Mouse (Mus musculus): ENCODE measurements around the gene Nabp2. TPM values are rescaled to one million over a fixed set of nuclear protein-coding genes. Genes with fewer than 3 reads are reported as not detected.
A peak's percentile ranks its signal among the peaks of the same experiment; 100 is the strongest.

Nabp2 gene
- total RNA-seq (2021) = 10 to 100 TPM; 56.7 to 59.0 TPM
- long read RNA-seq, experiment 1, transcript Nabp2-201 (7 exons, 1,130 nt) = major isoform, 35 of 41 reads
- long read RNA-seq, experiment 1, partial matches to known transcripts = 3 of 41 reads
- long read RNA-seq, experiment 1, other reads (novel, unspliced or antisense) = 2 of 41 reads
- long read RNA-seq, experiment 2, transcript Nabp2-201 (7 exons, 1,130 nt) = major isoform, 57 of 68 reads
- long read RNA-seq, experiment 2, partial matches to known transcripts = 1 of 68 reads
- long read RNA-seq, experiment 2, other reads (novel, unspliced or antisense) = 5 of 68 reads

DNA sequence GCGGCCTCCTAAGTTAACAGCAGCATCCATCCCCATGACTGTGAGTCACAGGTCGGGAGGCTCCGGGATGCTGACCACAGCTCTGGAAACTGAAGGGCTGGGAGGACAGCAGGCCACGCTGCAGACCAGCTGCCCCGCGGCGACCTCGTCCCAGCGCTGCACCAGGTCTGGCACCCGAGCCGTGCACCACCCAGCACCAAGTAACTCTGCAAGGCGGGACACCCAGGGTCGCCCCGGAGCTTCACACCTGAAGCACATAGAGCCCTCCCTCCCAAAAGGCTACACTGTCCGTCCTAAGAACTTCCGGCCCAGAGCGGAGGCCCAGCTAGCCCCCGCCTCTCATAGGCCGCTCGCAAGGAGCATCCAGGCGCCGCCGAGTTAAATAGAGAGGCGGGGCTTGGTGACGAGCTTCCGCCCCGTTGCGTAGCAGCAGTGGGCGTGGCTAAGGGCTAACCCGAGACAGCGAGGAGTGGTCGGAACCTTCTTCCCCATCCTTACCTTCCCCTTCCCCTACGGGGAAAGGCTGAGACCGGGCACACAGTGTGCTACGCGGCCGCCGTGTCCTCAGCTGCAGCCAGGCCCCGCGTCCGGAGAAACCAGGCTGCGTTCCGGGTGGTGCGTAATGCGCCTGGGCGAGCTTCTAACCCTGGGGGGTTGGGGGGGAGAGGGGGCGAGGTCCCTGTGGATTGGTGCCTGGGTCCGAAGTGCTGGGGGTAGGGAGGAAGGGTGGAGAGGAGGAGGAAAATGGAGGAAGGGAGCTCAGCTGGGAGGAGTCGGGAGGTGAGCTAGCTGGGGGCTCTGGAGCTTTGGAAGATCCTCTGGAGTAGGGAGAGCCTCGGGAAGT, at the start of gene Nabp2, which contains the start of gene Rnf41:
TSS of gene Nabp2 (minus strand) at position 282 of the 844 bp plus-strand sequence.
TSS of gene Rnf41 (plus strand) at position 447 of the 844 bp plus-strand sequence.
- TF ChIP-seq CTCF (IDR thresholded peaks at IDR 0.05) = no peak
- peak within 1 kb of the TSS; percentile 70 for H3K4me3 ChIP-seq
- DNase-seq = peak; percentile 97
- intact Hi-C loops (cut with DNase I) = no loop called here
- peak within 1 kb of the TSS; percentile 92 for H3K27ac ChIP-seq

DNA sequence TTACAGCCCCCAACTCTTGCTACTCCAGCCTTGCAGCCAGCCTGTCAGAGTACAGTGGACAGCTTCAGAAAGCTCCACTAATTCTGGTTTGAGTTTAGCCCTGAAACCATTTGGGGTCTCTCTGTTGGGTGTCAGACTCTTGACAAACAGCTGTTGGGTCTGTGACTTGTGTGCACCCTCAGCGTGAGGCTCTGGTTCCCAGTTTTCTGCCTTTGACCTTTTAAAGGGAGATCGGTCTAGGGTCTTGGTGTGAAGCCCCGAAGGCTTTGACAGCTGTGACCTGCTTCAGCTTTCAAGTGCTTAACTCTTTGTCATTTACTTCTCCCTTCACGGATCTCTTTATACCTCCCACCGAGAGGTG, 49.0 kb upstream of the Nabp2 start:
- intact Hi-C loops (cut with DNase I) = loop anchor here (2.0 kb wide), 1 partner anchor 33 kb away; no protein-coding TSS in a partner anchor
- TF ChIP-seq CTCF (IDR thresholded peaks at IDR 0.05) = no peak
- Histone ChIP-seq H3K27ac (peak overlapping the region; percentile 93), H3K4me3 (peak overlapping the region; percentile 92)
- no peak for DNase-seq

DNA sequence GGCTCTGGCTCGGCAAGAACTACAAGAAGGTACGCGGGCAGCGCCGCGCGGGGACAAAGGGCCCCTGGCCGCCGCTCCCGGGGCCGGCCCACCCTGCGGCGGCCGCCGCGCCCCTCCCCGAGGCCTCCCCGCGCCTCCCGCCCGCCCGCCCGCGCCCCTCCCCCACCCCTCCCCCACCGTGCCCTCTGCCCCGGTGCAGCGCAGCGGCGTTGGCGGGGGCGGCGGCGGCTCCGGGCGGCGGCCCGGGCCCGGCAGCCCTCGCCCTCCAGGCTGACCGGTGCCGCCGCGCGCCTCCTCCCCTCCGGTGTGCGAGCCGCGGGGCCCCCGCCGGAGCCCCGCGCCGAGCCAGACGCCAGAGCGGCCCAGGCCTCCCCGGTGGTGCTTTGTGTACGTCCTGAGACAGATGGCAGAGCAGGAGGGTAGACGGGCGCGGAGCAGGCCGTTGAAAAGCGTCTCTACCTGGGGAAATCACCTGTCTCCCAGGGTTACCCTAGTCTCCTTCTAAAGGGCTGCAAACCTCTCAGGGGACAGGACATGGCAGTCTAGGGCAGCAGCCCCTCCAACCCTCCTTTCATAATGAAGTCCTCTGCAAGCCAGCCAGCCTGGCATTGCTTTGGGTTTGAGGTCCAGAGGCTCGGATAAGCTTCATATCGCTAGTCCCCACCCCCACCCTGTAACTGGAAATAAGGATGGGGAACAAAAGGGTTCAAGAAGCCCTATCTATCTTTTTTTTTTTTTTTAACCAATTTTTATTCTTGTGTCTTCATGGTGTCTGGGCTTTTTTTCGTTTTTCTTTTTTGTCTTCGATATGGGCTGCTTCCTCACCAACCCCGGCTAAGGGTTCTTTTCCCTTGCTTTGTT, 48.3 kb upstream of the Nabp2 start:
- peak; percentile 66 for DNase-seq
- H3K4me3 ChIP-seq = peak overlapping the region; percentile 92
- peak overlapping the region; percentile 93 for H3K27ac ChIP-seq
- TF ChIP-seq CTCF (IDR thresholded peaks at IDR 0.05) = no peak
- intact Hi-C loops (cut with DNase I) = loop anchor here (1.0 to 2.0 kb wide), 2 partner anchors 33 to 77 kb away; no protein-coding TSS in a partner anchor

DNA sequence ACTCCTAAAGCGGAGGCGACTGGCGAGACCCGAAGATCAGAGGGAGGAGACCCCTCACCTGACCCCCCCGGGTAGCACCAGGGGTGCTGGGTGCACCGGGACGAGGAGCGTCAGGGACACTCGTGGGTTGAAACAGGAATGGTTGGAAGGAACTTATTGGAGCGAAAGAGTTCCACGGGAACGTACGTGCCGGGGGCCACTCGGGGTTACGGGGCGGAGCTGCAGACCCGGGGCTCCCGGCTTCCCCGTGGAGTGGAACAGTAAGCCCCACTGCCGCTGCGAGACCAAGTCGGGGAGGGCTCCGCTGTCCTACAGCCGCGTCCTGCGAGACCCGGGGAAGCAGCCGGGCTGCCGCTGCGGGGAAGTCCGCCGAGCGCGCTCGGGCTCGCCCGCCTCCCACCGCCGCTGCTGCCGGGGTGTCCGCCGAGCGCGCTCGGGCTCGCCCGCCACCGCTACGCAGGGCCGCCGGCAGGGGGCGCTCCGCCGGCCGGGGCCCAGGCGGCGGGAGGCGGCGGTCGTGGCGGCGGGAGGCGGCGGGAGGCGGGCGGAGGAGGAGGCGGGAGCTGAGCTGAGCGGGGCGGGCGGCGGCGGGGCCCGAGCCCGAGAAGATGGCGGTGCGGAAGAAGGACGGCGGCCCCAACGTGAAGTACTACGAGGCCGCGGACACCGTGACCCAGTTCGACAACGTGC, 47.6 kb upstream of the Nabp2 start, which contains the start of gene Smarcc2:
TSS of gene Smarcc2 (plus strand) at position 530 of the 690 bp plus-strand sequence.
- H3K27ac ChIP-seq = peak within 1 kb of the TSS; percentile 93
- peak; percentile 95 for DNase-seq
- H3K4me3 ChIP-seq = peak within 1 kb of the TSS; percentile 92
- peak; percentile 51 for TF ChIP-seq CTCF (IDR thresholded peaks at IDR 0.05)
- intact Hi-C loops (cut with DNase I) = loop anchor here (1.0 kb wide), 1 partner anchor 77 kb away; no protein-coding TSS in a partner anchor

DNA sequence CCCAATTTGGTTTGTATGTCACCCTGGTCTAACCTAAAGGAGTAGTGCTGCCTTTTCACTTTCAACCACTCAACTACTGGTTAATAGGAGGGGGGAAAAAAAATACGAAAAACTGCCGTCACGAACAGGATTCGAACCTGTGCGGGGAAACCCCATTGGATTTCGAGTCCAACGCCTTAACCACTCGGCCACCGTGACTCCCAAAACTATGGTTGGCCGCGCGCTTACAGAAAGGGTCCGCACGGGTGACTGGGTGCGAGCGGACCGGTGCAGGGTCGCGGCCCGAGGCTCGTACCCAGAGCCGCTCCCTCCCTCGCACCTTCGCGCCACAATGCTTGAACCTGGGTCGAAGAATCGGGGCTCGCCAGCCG, 47.0 kb upstream of the Nabp2 start:
- Histone ChIP-seq H3K27ac (peak overlapping the region; percentile 93), H3K4me3 (peak overlapping the region; percentile 92)
- no peak for TF ChIP-seq CTCF (IDR thresholded peaks at IDR 0.05)
- intact Hi-C loops (cut with DNase I) = no loop called here
- peak; percentile 88 for DNase-seq

DNA sequence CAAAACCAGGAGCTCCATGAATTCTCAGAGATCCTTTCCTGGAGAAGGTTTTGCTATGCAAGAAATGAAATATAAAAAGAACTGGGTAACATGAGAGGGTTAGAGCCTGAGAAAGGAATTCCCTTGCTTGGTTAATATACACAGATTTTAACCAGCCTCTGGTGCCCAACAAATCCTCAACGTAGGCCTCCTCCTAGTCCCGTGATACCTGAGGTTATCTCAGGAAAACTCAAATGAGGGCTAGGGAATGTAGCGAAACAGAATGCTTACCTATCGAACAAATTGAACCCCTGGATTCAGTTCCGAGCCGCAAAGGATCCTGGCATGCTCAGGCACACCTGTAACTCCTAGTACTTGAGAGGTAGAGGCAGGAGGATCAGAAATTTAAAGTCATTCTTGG, 46.4 kb upstream of the Nabp2 start:
- intact Hi-C loops (cut with DNase I) = no loop called here

DNA sequence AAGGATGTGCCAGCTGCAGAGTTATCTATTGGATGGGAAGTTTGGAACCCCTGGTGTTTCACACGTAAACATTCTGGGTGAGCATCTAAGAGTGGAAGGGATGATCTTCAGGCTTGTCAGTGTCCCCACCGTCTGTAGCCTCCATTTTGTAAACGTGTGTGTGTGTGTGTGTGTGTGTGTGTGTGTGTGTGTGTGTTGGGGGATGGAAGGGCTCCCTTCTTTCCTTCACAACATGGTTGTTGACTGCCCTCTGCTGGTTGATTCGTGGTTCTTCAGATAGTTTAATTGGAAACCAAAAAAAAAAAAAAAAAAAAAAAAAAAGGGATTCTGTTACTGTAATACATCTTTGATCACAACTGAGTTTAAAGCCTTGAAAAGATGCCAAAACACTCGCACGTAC, 44.0 kb upstream of the Nabp2 start:
- intact Hi-C loops (cut with DNase I) = loop anchor here (1.0 to 2.0 kb wide), 3 partner anchors 45 to 118 kb away; partner anchors contain the start of genes Ankrd52 and Cs
- H3K27ac ChIP-seq = peak overlapping the region; percentile 20; the same call in 1 of the 2 replicates
- DNase-seq = peak; percentile 70
- peak overlapping the region; percentile 52 for H3K4me3 ChIP-seq
- TF ChIP-seq CTCF (IDR thresholded peaks at IDR 0.05) = peak; percentile 64

More for the DNA sequence above, 46.4 kb upstream of the Nabp2 start:
- TF ChIP-seq CTCF (IDR thresholded peaks at IDR 0.05) = no peak
- DNase-seq = no peak
- no peak overlapping the region; the same call in 1 of the 2 replicates for H3K27ac ChIP-seq
- no peak overlapping the region for H3K4me3 ChIP-seq

DNA sequence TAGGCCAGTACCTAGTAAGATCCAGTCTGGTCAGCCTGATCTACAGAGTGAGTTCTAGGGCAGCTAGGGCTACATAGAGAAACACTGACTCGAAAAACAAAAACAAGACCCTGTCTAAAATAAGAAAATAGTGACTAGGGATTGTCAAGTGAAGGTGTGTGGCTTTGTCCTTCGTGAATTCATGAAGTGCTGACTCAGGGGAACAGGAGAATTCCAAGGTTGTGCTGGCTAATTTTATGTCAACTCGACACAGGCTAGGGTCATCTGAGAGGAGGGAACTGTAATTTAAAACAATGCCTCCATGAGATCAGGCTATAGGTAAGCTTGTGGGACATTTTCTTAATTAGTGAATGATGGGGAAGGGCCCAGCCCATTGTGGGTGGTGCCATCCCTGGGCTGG, 43.2 kb upstream of the Nabp2 start:
- intact Hi-C loops (cut with DNase I) = loop anchor here (2.0 kb wide), 2 partner anchors 78 to 118 kb away; partner anchors contain the start of genes Ankrd52 and Cs
- H3K4me3 ChIP-seq = no peak overlapping the region

DNA sequence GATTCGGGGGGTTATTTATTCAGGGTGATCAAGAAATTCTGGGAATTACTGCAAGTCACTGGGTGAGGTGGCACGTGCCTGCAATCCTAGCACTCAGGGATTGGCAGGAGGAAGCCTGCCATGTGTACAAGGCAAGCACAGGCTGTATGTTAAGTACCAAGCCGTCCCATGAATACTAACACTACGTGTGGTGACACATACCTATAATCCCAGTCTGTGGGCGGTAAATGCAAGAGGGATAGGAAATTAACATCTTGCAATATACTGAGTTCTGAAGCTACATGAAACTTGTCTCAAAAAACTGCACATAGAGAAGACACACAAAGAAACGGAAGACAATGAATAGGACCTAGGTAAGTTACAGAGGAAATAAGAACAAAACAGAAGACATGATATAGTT, 39.7 kb upstream of the Nabp2 start:
- TF ChIP-seq CTCF (IDR thresholded peaks at IDR 0.05) = no peak
- H3K4me3 ChIP-seq = no peak overlapping the region
- no peak overlapping the region for H3K27ac ChIP-seq
- DNase-seq = no peak
- intact Hi-C loops (cut with DNase I) = no loop called here

More for the DNA sequence above, 43.2 kb upstream of the Nabp2 start:
- TF ChIP-seq CTCF (IDR thresholded peaks at IDR 0.05) = no peak
- no peak overlapping the region for H3K27ac ChIP-seq
- DNase-seq = no peak

DNA sequence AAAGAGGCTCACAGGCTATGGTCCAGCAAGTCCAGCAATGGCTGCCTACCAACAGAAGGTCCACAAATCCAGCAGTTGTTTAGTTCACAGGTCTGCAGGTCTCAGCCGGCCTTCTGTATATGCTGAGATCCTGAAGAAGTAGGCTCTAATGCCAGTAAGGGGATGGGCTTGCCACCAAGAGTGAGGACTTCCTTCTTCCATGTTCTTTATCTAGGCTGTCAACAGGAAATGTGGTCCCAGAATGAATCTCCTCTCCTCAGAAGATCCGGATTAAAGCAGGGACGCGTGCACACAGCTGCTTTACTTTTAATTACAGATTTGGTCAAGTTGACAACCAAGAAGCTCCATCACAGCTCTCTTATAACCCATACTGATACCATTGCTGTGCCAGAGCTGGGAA, 34.1 kb upstream of the Nabp2 start:
- no peak overlapping the region for H3K4me3 ChIP-seq
- intact Hi-C loops (cut with DNase I) = no loop called here
- peak overlapping the region; percentile 31; the same call in 1 of the 2 replicates for H3K27ac ChIP-seq
- no peak for DNase-seq
- TF ChIP-seq CTCF (IDR thresholded peaks at IDR 0.05) = no peak

DNA sequence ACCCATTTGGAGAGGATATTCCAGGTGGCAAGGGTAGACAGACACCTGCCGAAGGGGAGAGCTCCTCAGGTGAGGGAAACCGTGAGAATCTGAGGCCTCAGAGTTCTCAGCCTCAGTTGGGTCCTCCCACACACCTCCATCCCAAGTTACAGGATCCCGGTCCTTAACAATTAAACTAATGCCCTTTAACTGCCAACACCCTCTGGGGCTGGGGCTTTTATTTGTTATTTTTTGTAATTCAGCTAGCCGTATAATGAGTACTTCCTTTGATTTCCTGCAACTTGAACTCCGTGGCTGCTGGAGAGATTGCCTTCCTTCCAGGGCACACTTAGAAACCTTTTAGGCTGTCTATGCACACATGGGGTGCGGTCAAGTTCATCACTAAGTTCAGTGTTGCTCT, 33.1 kb upstream of the Nabp2 start:
- no peak overlapping the region for H3K4me3 ChIP-seq
- intact Hi-C loops (cut with DNase I) = no loop called here
- no peak for DNase-seq
- no peak overlapping the region for H3K27ac ChIP-seq
- no peak for TF ChIP-seq CTCF (IDR thresholded peaks at IDR 0.05)

Measured in gastrocnemius, adult 2 months (tissue).